Mouse (Mus musculus): ENCODE measurements around the gene Ankrd13d.

The Ankrd13d gene

GRCm38 (mm10) chr19:4282898-4283553, at the start of gene Ankrd13d:
Gene Ankrd13d, minus strand, starts transcription at chr19:4283137.
- peak; percentile 95 for DNase-seq (ENCODE audit: low spot score)

- DNase-seq (ENCODE audit: low spot score): peak; percentile 44
Measured at GRCm38 (mm10) chr19:4332653-4333052, 49.7 kb upstream of the Ankrd13d start.

- DNase-seq (ENCODE audit: low spot score): no peak
Measured at GRCm38 (mm10) chr19:4331273-4331672, 48.3 kb upstream of the Ankrd13d start.

- DNase-seq (ENCODE audit: low spot score): no peak
Measured at GRCm38 (mm10) chr19:4330603-4331002, 47.7 kb upstream of the Ankrd13d start.

GRCm38 (mm10) chr19:4328737-4329304, 45.9 kb upstream of the Ankrd13d start:
- no peak for DNase-seq (ENCODE audit: low spot score)

GRCm38 (mm10) chr19:4326881-4327280, 43.9 kb upstream of the Ankrd13d start:
- no peak for DNase-seq (ENCODE audit: low spot score)

GRCm38 (mm10) chr19:4326106-4326505, 43.2 kb upstream of the Ankrd13d start:
- no peak for DNase-seq (ENCODE audit: low spot score)

- DNase-seq (ENCODE audit: low spot score): no peak
Measured at GRCm38 (mm10) chr19:4322134-4322533, 39.2 kb upstream of the Ankrd13d start.

- DNase-seq (ENCODE audit: low spot score): no peak
Measured at GRCm38 (mm10) chr19:4321622-4322021, 38.7 kb upstream of the Ankrd13d start.

GRCm38 (mm10) chr19:4319272-4319671, 36.3 kb upstream of the Ankrd13d start:
- DNase-seq (ENCODE audit: low spot score): no peak

GRCm38 (mm10) chr19:4317181-4317580, 34.2 kb upstream of the Ankrd13d start:
- no peak for DNase-seq (ENCODE audit: low spot score)

GRCm38 (mm10) chr19:4315223-4315944, 32.4 kb upstream of the Ankrd13d start:
- no peak for DNase-seq (ENCODE audit: low spot score)

- peak; percentile 71 for DNase-seq (ENCODE audit: low spot score)
Measured at GRCm38 (mm10) chr19:4309776-4310185, 26.8 kb upstream of the Ankrd13d start.

- no peak for DNase-seq (ENCODE audit: low spot score)
Measured at GRCm38 (mm10) chr19:4309302-4309701, 26.4 kb upstream of the Ankrd13d start.

GRCm38 (mm10) chr19:4306190-4306577, 23.2 kb upstream of the Ankrd13d start, which contains the start of gene Grk2:
Gene Grk2, minus strand, starts transcription at chr19:4306222.
- peak; percentile 75 for DNase-seq (ENCODE audit: low spot score)

GRCm38 (mm10) chr19:4305491-4306189, 22.7 kb upstream of the Ankrd13d start:
- DNase-seq (ENCODE audit: low spot score): no peak

GRCm38 (mm10) chr19:4304871-4305321, 22.0 kb upstream of the Ankrd13d start:
- no peak for DNase-seq (ENCODE audit: low spot score)

- DNase-seq (ENCODE audit: low spot score): no peak
Measured at GRCm38 (mm10) chr19:4304251-4304821, 21.4 kb upstream of the Ankrd13d start.

- DNase-seq (ENCODE audit: low spot score): no peak
Measured at GRCm38 (mm10) chr19:4303640-4303995, 20.7 kb upstream of the Ankrd13d start.

GRCm38 (mm10) chr19:4302936-4303639, 20.2 kb upstream of the Ankrd13d start:
- no peak for DNase-seq (ENCODE audit: low spot score)

Measured in layer of hippocampus, adult 11-12 months (tissue).